Mouse (Mus musculus) lung, adult 2 months (tissue): Measurements from ENCODE around the gene Olfr873.

Experiments
- CTCF ChIP-seq: fragments of 200-500 bp; IDR thresholded peaks from 2 replicates; pipeline ENCODE4 v1.5.1; 2011; ENCODE audit warnings: mild to moderate bottlenecking, low read length, control low read depth; ENCODE audit not compliant: insufficient read depth
- POLR2A ChIP-seq: fragments of 200-500 bp; IDR thresholded peaks from 2 replicates; pipeline ENCODE4 v1.6.1; 2011; ENCODE audit warnings: low read depth, mild to moderate bottlenecking, control low read depth, low read length, borderline replicate concordance; ENCODE audit errors: extremely low read depth

DNA sequence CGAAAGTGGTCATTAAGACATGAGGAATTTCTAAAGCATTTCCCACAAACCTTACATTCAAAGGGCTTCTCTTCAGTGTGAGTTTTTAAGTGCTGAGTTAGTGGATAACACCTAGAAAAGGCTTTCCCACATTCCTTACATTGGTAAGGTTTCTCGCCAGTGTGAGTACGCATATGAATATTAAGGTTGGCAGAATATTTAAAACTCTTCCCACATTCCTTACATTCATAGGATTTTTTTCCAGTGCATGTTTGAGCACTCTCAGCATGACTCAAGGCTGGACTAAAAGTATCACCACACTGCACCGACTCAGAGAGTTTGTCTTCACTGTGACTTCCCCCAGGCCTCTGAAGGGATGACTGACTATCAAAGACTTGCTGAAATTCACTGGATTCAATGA is 50.2 kb downstream of the Olfr873 start:
- TF ChIP-seq CTCF (no peak), POLR2A (no peak)
